ENCODE assay signal across 8 mouse cellular contexts in the genomic region with DNA sequence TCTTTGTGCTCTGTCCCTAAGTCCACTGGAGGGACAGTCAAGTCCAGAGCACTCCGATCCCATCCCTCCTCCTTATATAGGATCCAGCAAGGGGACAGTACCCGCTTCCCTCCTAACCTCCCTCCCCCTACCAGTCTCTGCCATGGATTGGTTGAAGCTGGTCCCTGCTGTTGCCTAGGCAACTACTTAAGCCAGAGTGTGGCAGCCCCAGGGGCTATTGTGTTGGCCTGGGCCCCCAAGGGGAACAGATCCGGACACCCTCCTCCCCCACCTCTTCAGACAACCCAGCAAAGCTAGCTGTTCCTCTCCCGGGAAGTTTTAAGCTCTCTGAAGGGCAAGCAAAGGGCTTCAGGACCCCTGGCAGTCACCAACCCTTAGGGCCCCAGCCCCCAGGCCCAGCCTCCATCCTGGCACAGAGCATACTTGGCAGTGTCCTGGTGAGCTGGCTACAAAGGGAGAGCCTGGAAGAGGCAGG. TPM values are rescaled to one million over a fixed set of nuclear protein-coding genes. Genes with fewer than 3 reads are reported as not detected.
DNase-seq lines count a peak whose midpoint lies in the region; ATAC-seq and TF ChIP-seq lines count a peak whose summit lies in the region.

A gene (minus strand): TSS at position 98 of the 475 bp plus-strand sequence.

- H3K27ac ChIP-seq in embryonic facial prominence, embryonic 12.5 days, result peak within 1 kb of the TSS; percentile 73
- H3K27ac ChIP-seq in intestine, postnatal 0 days (ENCODE audit: low read depth, low read length), result no peak within 1 kb of the TSS
- H3K27ac ChIP-seq in midbrain, embryonic 10.5 days (replicated peaks), result peak within 1 kb of the TSS; percentile 97

- no peaks in the 10 kb centered on the region for H3K9me3 ChIP-seq in embryonic facial prominence, embryonic 12.5 days
- H3K9me3 ChIP-seq in intestine, postnatal 0 days (ENCODE audit: control insufficient read depth), result no peaks in the 10 kb centered on the region
- H3K9me3 ChIP-seq in midbrain, embryonic 10.5 days (replicated peaks), result no peaks in the 10 kb centered on the region

- no peak for TF ChIP-seq CTCF in intestine, postnatal 0 days (IDR thresholded peaks at IDR 0.05; ENCODE audit: low read depth)

- no peaks in the 10 kb centered on the region for H3K36me3 ChIP-seq in embryonic facial prominence, embryonic 12.5 days
- no peaks in the 10 kb centered on the region for H3K36me3 ChIP-seq in intestine, postnatal 0 days (ENCODE audit: control insufficient read depth, insufficient read depth)
- H3K36me3 ChIP-seq in midbrain, embryonic 10.5 days, result peaks cover 6% of the 10 kb centered on the region

- H3K4me2 ChIP-seq in embryonic facial prominence, embryonic 12.5 days (replicated peaks), result peak within 1 kb of the TSS; percentile 52
- peak within 1 kb of the TSS; percentile 63 for H3K4me2 ChIP-seq in intestine, postnatal 0 days (replicated peaks; ENCODE audit: low read depth)

- WGBS in embryonic facial prominence, embryonic 12.5 days, result 4% methylated on average over 4 of the region's 4 CpGs
- whole genome bisulfite sequencing in intestine, postnatal 0 days, result 17% methylated on average over 4 of the region's 4 CpGs
- under 1% methylated on average over 4 of the region's 4 CpGs for WGBS in midbrain, embryonic 10.5 days

- peak within 1 kb of the TSS; percentile 32 for H3K4me3 ChIP-seq in embryonic facial prominence, embryonic 12.5 days
- peak within 1 kb of the TSS; percentile 24 for H3K4me3 ChIP-seq in intestine, postnatal 0 days (ENCODE audit: low read depth, low read length)
- H3K4me3 ChIP-seq in midbrain, embryonic 10.5 days, result peak within 1 kb of the TSS; percentile 65

- H3K9ac ChIP-seq in embryonic facial prominence, embryonic 12.5 days, result peak within 1 kb of the TSS; percentile 11; the same call in 1 of the 2 replicates
- H3K9ac ChIP-seq in intestine, postnatal 0 days (ENCODE audit: low read depth, low read length), result no peak within 1 kb of the TSS

- peak; percentile 42 for ATAC-seq in embryonic facial prominence, embryonic 12.5 days (ENCODE audit: insufficient number of reproducible peaks, insufficient read depth, low FRiP score, low TSS enrichment)
- no peak for ATAC-seq in intestine, postnatal 0 days

- peaks cover 41% of the 10 kb centered on the region for H3K27me3 ChIP-seq in embryonic facial prominence, embryonic 12.5 days
- peaks cover 37% of the 10 kb centered on the region for H3K27me3 ChIP-seq in intestine, postnatal 0 days (replicated peaks; ENCODE audit: control insufficient read depth, insufficient read depth, low read length)
- H3K27me3 ChIP-seq in midbrain, embryonic 10.5 days (ENCODE audit: low read depth, poor library complexity, severe bottlenecking), result peaks cover 35% of the 10 kb centered on the region

- peak; percentile 41 to 52 for DNase-seq in right cerebral cortex, adult 2 months (ENCODE audit: low spot score in 2 of 2)
- DNase-seq in right cerebral cortex, postnatal 14 days, result no peak
- peak; percentile 92 for DNase-seq in midbrain, embryonic 10.5 days (ENCODE audit: low spot score)
- no peak for DNase-seq in yolk sac, embryonic 10.5 days (ENCODE audit: low spot score)
- no peak for DNase-seq in thymus, adult 18-20 months
- no peak for DNase-seq in adrenal gland, adult 2 months

- H3K4me1 ChIP-seq in embryonic facial prominence, embryonic 12.5 days, result peaks cover 30% of the 10 kb centered on the region
- H3K4me1 ChIP-seq in intestine, postnatal 0 days (replicated peaks; ENCODE audit: control insufficient read depth, insufficient read depth, low read length), result no peaks in the 10 kb centered on the region
- H3K4me1 ChIP-seq in midbrain, embryonic 10.5 days, result peaks cover 72% of the 10 kb centered on the region

RNA-seq across cellular contexts. Expression of the gene that starts here (rescaled TPM):
- polyA plus RNA-seq in embryonic facial prominence, embryonic 12.5 days (2016; fragmentation: Nextera tagmentation; extraction: Ambion mirVana), result 7.6 and 8.7 TPM in 2 replicates
- 0.14 and 0.20 TPM in 2 replicates for polyA plus RNA-seq in intestine, postnatal 0 days (2015; fragmentation: Nextera tagmentation; extraction: Ambion mirVana)
- 57.3 and 69.1 TPM in 2 replicates for polyA plus RNA-seq in midbrain, embryonic 10.5 days (2016; fragmentation: Nextera tagmentation; extraction: Ambion mirVana)
- not detected for total RNA-seq in adrenal gland, adult 2 months (2021)
- polyA plus RNA-seq in adrenal gland, adult 2 months (2012; rRNA removed), result 0.24 and 0.32 TPM in 2 replicates

Comparison
In these comparisons a context has a peak if more than half of its experiments do, and no peak if none do; other contexts are left out.
1. DNase-seq: peak in right cerebral cortex, adult 2 months (2 of 2) and midbrain, embryonic 10.5 days (single experiment); none in right cerebral cortex, postnatal 14 days (single experiment), yolk sac, embryonic 10.5 days (single experiment), thymus, adult 18-20 months (0 of 2) and adrenal gland, adult 2 months (single experiment).
2. Peak in every context shown above with its lines, with median percentiles within 50 percentile points of each other: H3K4me3 ChIP-seq.